Mouse (Mus musculus) erythroblast, embryonic 14.5 days (primary cell): ENCODE data around the gene Eva1b.

ENCODE experiments used
- GATA1 ChIP-seq: IDR thresholded peaks from 2 replicates; pipeline ENCODE4 v1.6.1; 2012; ENCODE audit warnings: low read length, inconsistent platforms, mixed read lengths
- TAL1 ChIP-seq: IDR thresholded peaks from 3 replicates; pipeline ENCODE4 v1.6.1; 2012; ENCODE audit warnings: low read length, inconsistent platforms, mixed read lengths

DNA sequence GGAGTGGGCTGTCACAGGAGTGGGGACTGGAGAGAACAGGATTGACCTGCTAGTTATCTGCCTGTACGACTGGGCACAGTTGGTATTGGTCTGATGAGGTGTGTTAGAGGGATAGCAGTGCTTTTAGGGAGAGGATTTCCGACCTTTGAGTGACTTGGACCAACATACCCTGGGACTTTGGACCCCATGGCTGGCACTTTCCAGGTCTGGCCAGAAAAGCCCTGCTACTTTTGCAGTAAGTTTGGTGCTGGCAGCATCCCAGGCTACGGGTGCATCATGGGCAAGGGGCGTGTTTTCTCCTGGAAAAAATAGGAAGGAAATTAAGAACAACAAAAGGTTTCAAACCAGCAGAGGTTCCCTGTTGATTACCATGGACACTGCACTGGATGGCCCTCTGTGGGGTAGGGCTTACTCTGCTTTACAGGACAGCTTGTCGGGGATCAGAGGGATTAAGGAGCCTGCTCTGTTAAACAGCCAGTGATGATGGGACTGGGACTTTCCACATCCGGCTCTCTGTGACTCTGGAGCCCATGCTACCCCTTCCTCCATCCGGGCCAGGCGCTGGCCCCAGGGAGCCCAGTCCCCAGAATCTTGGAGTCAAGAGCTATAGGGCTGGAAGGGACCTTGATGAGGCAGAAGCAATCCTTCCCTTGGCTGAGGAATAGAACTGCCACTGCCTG, 39.3 kb upstream of the Eva1b start:
- TF ChIP-seq GATA1: no peak
- TF ChIP-seq TAL1: no peak
